12 mouse cellular contexts compared by ENCODE assay signal in the genomic region with DNA sequence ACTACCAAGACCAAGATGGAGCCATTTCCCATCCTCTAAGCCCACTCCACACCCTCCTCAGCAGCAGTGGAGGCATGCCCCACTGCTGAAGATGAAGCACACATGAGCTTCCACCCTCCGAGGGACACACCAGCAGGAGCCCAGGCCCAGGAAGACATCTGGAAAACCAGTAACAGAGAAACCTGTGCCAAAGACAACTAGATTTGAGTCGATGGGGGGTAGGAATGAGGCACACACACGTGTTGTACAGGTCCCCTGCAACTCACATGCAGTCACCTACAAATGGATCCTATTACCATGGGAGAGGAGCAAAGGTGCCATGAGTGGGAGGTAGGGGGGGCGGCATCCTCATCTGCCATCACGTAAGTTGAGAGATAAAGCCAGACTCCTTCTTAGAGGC. TPM values are rescaled to one million over a fixed set of nuclear protein-coding genes. Genes with fewer than 3 reads are reported as not detected.
DNase-seq lines count a peak whose midpoint lies in the region; ATAC-seq and TF ChIP-seq lines count a peak whose summit lies in the region.
"Had no signal": no experiment of that assay in that cellular context is flagged by ENCODE, and none has a peak within 500 bp of the region (broad histone marks: within the 10 kb centered on the region; RNA-seq: fewer than 3 reads in every experiment).

No protein-coding gene starts in this region.

- no peaks in the 10 kb centered on the region for H3K36me3 ChIP-seq in heart, postnatal 0 days (replicated peaks; ENCODE audit: control insufficient read depth, insufficient read depth, low read length)
- H3K36me3 ChIP-seq in heart, embryonic 12.5 days: no peaks in the 10 kb centered on the region
- H3K36me3 ChIP-seq in liver, adult 2 months (ENCODE audit: control insufficient read depth, insufficient read depth, low read length): no peaks in the 10 kb centered on the region
- no peaks in the 10 kb centered on the region for H3K36me3 ChIP-seq in liver, embryonic 11.5 days (ENCODE audit: control insufficient read depth, insufficient read depth, low read length)
- H3K36me3 ChIP-seq in MEL (ENCODE audit: control insufficient read depth in 1 of 2, insufficient read depth in 2 of 2, low read length in 2 of 2): peaks cover 0 to 59% of the 10 kb centered on the region in 2 experiments; a peak in 2 of 4 replicates
- no peaks in the 10 kb centered on the region for H3K36me3 ChIP-seq in macrophage (ENCODE audit: inconsistent target)

- no peak overlapping the region for H3K9ac ChIP-seq in heart, postnatal 0 days (replicated peaks; ENCODE audit: low read depth, low read length)
- H3K9ac ChIP-seq in heart, embryonic 12.5 days: no peak overlapping the region
- H3K9ac ChIP-seq in liver, adult 2 months (ENCODE audit: low read depth, low read length): peak overlapping the region; percentile 29
- no peak overlapping the region for H3K9ac ChIP-seq in liver, embryonic 11.5 days (ENCODE audit: low read depth, low read length)
- H3K9ac ChIP-seq in MEL (ENCODE audit: control insufficient read depth, low read depth, low read length, poor library complexity, severe bottlenecking): peak overlapping the region; percentile 39
- H3K9ac ChIP-seq: liver, embryonic 14.5 days had no signal

- TF ChIP-seq POLR2A in liver, adult 2 months (IDR thresholded peaks at IDR 0.05; ENCODE audit: extremely low read depth, insufficient read depth, low read length): no peak
- no peak for TF ChIP-seq POLR2A in MEL (IDR thresholded peaks at IDR 0.05; ENCODE audit: control insufficient read depth in 1 of 2, insufficient read depth in 1 of 2, low read depth in 1 of 2, low read length in 2 of 2, poor library complexity in 1 of 2)

- H3K79me2 ChIP-seq in liver, adult 2 months (ENCODE audit: control insufficient read depth, insufficient read depth, low read length): peaks cover 64% of the 10 kb centered on the region; the same call in 1 of the 2 replicates
- H3K79me2 ChIP-seq in MEL (ENCODE audit: control insufficient read depth, insufficient read depth, low read length, poor library complexity) (peaks cover 43% of the 10 kb centered on the region), macrophage (ENCODE audit: inconsistent target) (peaks cover 82% of the 10 kb centered on the region)

- H3K4me3 ChIP-seq in heart, postnatal 0 days (ENCODE audit: low read depth, low read length): no peak overlapping the region
- no peak overlapping the region for H3K4me3 ChIP-seq in heart, embryonic 12.5 days
- no peak overlapping the region for H3K4me3 ChIP-seq in liver, adult 2 months (ENCODE audit: insufficient read depth, low read depth, low read length)
- no peak overlapping the region for H3K4me3 ChIP-seq in liver, embryonic 11.5 days (ENCODE audit: low read depth, low read length)
- H3K4me3 ChIP-seq in MEL (ENCODE audit: control insufficient read depth in 1 of 2, insufficient read depth in 1 of 2, low read depth in 2 of 2, low read length in 2 of 2) (peak overlapping the region in 1 of 2 experiments; percentile 23; a peak in 1 of 4 replicates), macrophage (ENCODE audit: inconsistent target) (no peak overlapping the region)

- TF ChIP-seq RAD21 in MEL (IDR thresholded peaks at IDR 0.05; ENCODE audit: low read depth, low read length): no peak

- no peak for ATAC-seq in heart, postnatal 0 days (ENCODE audit: insufficient read depth, low read depth)
- no peak for ATAC-seq in heart, embryonic 12.5 days (ENCODE audit: insufficient number of reproducible peaks, low FRiP score)
- no peak for ATAC-seq in liver, embryonic 11.5 days (replicated peaks; ENCODE audit: low FRiP score)
- no peak for ATAC-seq in megakaryocyte-erythroid progenitor cell, adult 5-6 weeks (replicated peaks; ENCODE audit: low FRiP score, low TSS enrichment, poor library complexity, severe bottlenecking)

- WGBS in heart, postnatal 0 days: 33% methylated on average over 5 of the region's 5 CpGs
- 42% methylated on average over 5 of the region's 5 CpGs for WGBS in heart, embryonic 12.5 days
- 35% methylated on average over 5 of the region's 5 CpGs for WGBS in liver, adult 2 months
- 65% methylated on average over 5 of the region's 5 CpGs for WGBS in liver, embryonic 11.5 days
- WGBS in macrophage (ENCODE audit: missing documents): 53% methylated on average over 5 of the region's 5 CpGs

- no peak for TF ChIP-seq EP300 in heart, postnatal 0 days (IDR thresholded peaks at IDR 0.05; ENCODE audit: low read depth)
- TF ChIP-seq EP300 in MEL (IDR thresholded peaks at IDR 0.05; ENCODE audit: low read depth in 1 of 2, low read length in 2 of 2): no peak

- no peak for TF ChIP-seq CTCF in heart, postnatal 0 days (IDR thresholded peaks at IDR 0.05; ENCODE audit: low read depth)
- TF ChIP-seq CTCF in liver, adult 2 months (IDR thresholded peaks at IDR 0.05; ENCODE audit: low read depth, low read length): no peak
- TF ChIP-seq CTCF in MEL (IDR thresholded peaks at IDR 0.05 in 2 of 3, conservative IDR thresholded peaks at IDR 0.05 in 1 of 3; ENCODE audit: control insufficient read depth in 1 of 3, insufficient read depth in 1 of 3, low read depth in 2 of 3, low read length in 3 of 3, poor library complexity in 1 of 3, severe bottlenecking in 1 of 3): no peak

- H3K4me1 ChIP-seq in heart, postnatal 0 days (ENCODE audit: control insufficient read depth, insufficient read depth): peaks cover 82% of the 10 kb centered on the region
- peaks cover 84% of the 10 kb centered on the region for H3K4me1 ChIP-seq in heart, embryonic 12.5 days (replicated peaks)
- H3K4me1 ChIP-seq in liver, adult 2 months (ENCODE audit: control insufficient read depth, insufficient read depth, low read length): peaks cover 62% of the 10 kb centered on the region
- H3K4me1 ChIP-seq in liver, embryonic 11.5 days (replicated peaks; ENCODE audit: control insufficient read depth, insufficient read depth, low read length): peaks cover 73% of the 10 kb centered on the region
- peaks cover 28 to 69% of the 10 kb centered on the region in 2 experiments for H3K4me1 ChIP-seq in MEL (ENCODE audit: control insufficient read depth in 1 of 2, insufficient read depth in 2 of 2, low read length in 2 of 2)

- no peak for DNase-seq in heart, postnatal 0 days (ENCODE audit: low spot score)
- DNase-seq in liver, adult 2 months (ENCODE audit: extremely low read depth, low read depth, low spot score): no peak
- no peak for DNase-seq in liver, embryonic 11.5 days (ENCODE audit: low spot score)
- peak; percentile 47 for DNase-seq in MEL (ENCODE audit: low read depth, low spot score)
- DNase-seq: adrenal gland, adult 8-10 months had no signal

- peak overlapping the region; percentile 96 for H3K27ac ChIP-seq in heart, postnatal 0 days (ENCODE audit: low read depth)
- no peak overlapping the region for H3K27ac ChIP-seq in heart, embryonic 12.5 days (ENCODE audit: poor library complexity, severe bottlenecking)
- H3K27ac ChIP-seq in liver, adult 2 months (replicated peaks; ENCODE audit: insufficient read depth, low read depth, low read length): peak overlapping the region; percentile 99
- no peak overlapping the region for H3K27ac ChIP-seq in liver, embryonic 11.5 days (ENCODE audit: low read depth, low read length)
- H3K27ac ChIP-seq in MEL (ENCODE audit: control insufficient read depth, low read depth, low read length): peak overlapping the region; percentile 86
- peak overlapping the region; percentile 99 for H3K27ac ChIP-seq in macrophage
- H3K27ac ChIP-seq: liver, embryonic 14.5 days had no signal

- H3K9me3 ChIP-seq in heart, postnatal 0 days (replicated peaks; ENCODE audit: control insufficient read depth, low read length): no peaks in the 10 kb centered on the region
- no peaks in the 10 kb centered on the region for H3K9me3 ChIP-seq in heart, embryonic 12.5 days (replicated peaks)
- no peaks in the 10 kb centered on the region for H3K9me3 ChIP-seq in liver, embryonic 11.5 days (ENCODE audit: control insufficient read depth, low read length)
- no peaks in the 10 kb centered on the region for H3K9me3 ChIP-seq in MEL (replicated peaks; ENCODE audit: insufficient read depth, low read length)

- H3K4me2 ChIP-seq in heart, postnatal 0 days (ENCODE audit: low read depth, low read length): no peak overlapping the region
- no peak overlapping the region for H3K4me2 ChIP-seq in heart, embryonic 12.5 days
- no peak overlapping the region for H3K4me2 ChIP-seq in liver, embryonic 11.5 days

- no peaks in the 10 kb centered on the region for H3K27me3 ChIP-seq in heart, postnatal 0 days (ENCODE audit: control insufficient read depth, insufficient read depth, low read length)
- H3K27me3 ChIP-seq in heart, embryonic 12.5 days (replicated peaks): no peaks in the 10 kb centered on the region
- H3K27me3 ChIP-seq in liver, adult 2 months (ENCODE audit: control insufficient read depth, insufficient read depth, low read length): no peaks in the 10 kb centered on the region
- no peaks in the 10 kb centered on the region for H3K27me3 ChIP-seq in liver, embryonic 11.5 days (replicated peaks; ENCODE audit: control insufficient read depth, insufficient read depth, low read length)
- no peaks in the 10 kb centered on the region for H3K27me3 ChIP-seq in MEL (ENCODE audit: control insufficient read depth in 1 of 2, insufficient read depth in 2 of 2, low read length in 2 of 2)

RNA-seq across cellular contexts. Expression of gene E030018B13Rik, which starts 6.4 kb away (rescaled TPM):
- not detected in 2 replicates for total RNA-seq in heart, postnatal 0 days (2014; rRNA removed; ENCODE audit: low replicate concordance)
- polyA plus RNA-seq in heart, postnatal 0 days (2015; fragmentation: Nextera tagmentation; extraction: Ambion mirVana): 0.11 and 0.15 TPM in 2 replicates
- not detected in 2 replicates for polyA plus RNA-seq in heart, embryonic 12.5 days (2016; fragmentation: Nextera tagmentation; extraction: Ambion mirVana)
- total RNA-seq in liver, adult 2 months (2014; rRNA removed): 0.09 TPM in 1 of 2 replicates, not detected in the other
- polyA plus RNA-seq in liver, adult 2 months (2012; rRNA removed): not detected in 2 replicates
- 0.25 TPM in 1 of 2 replicates, not detected in the other for polyA plus RNA-seq in liver, embryonic 11.5 days (2014; fragmentation: Nextera tagmentation; extraction: Ambion mirVana)
- total RNA-seq in MEL (2012; rRNA removed): not detected in 2 replicates
- polyA plus RNA-seq in MEL (2012; ENCODE audit: insufficient read depth in 1 of 2, insufficient read length in 2 of 2, low read depth in 1 of 2, low replicate concordance in 2 of 2, missing spikeins in 1 of 2): under 1 TPM in 1 of 2 experiments, not detected in 1; 0.07 TPM
- not detected for total RNA-seq in macrophage (2018; cell fraction: chromatin; rRNA removed)
- not detected for total RNA-seq in macrophage (2018; cell fraction: cytosol; rRNA removed)
- under 1 TPM in 1 of 26 experiments, not detected in 25; 0.57 TPM for total RNA-seq in macrophage (2018; cell fraction: nucleus; rRNA removed)
- not detected in 3 replicates for polyA plus RNA-seq in macrophage (2018)
- not detected in 2 replicates for total RNA-seq in megakaryocyte-erythroid progenitor cell, adult 5-6 weeks (2014; fragmentation: Nextera tagmentation)
- total RNA-seq in megakaryocyte-erythroid progenitor cell, adult 5-6 weeks (2017): 0.15 TPM in 1 of 2 replicates, not detected in the other
- total RNA-seq: gastrocnemius, postnatal 4 days; left cerebral cortex, adult 8-10 months had no signal
- polyA plus RNA-seq: large intestine, adult 2 months; liver, embryonic 14.5 days had no signal

RNA-seq across cellular contexts. Expression of gene Klf13, which starts 28.5 kb away (rescaled TPM):
- total RNA-seq in heart, postnatal 0 days (2014; rRNA removed; ENCODE audit: low replicate concordance): 40.7 and 47.4 TPM in 2 replicates
- 26.0 and 26.5 TPM in 2 replicates for polyA plus RNA-seq in heart, postnatal 0 days (2015; fragmentation: Nextera tagmentation; extraction: Ambion mirVana)
- 16.7 and 17.4 TPM in 2 replicates for polyA plus RNA-seq in heart, embryonic 12.5 days (2016; fragmentation: Nextera tagmentation; extraction: Ambion mirVana)
- total RNA-seq in liver, adult 2 months (2014; rRNA removed): 26.2 and 26.4 TPM in 2 replicates
- polyA plus RNA-seq in liver, adult 2 months (2012; rRNA removed): 14.1 and 19.8 TPM in 2 replicates
- polyA plus RNA-seq in liver, embryonic 11.5 days (2014; fragmentation: Nextera tagmentation; extraction: Ambion mirVana): 20.0 and 20.9 TPM in 2 replicates
- 20.5 and 21.6 TPM in 2 replicates for total RNA-seq in MEL (2012; rRNA removed)
- 100 to 1,000 TPM in 1 of 2 experiments, 10 to 100 TPM in 1; 26.9 to 118 TPM for polyA plus RNA-seq in MEL (2012; ENCODE audit: insufficient read depth in 1 of 2, insufficient read length in 2 of 2, low read depth in 1 of 2, low replicate concordance in 2 of 2, missing spikeins in 1 of 2)
- 100 to 1,000 TPM in 19 of 26 experiments, 10 to 100 TPM in 7; 57.4 to 205 (median 131) TPM for total RNA-seq in macrophage (2018; cell fraction: chromatin; rRNA removed)
- 10 to 100 TPM; 37.1 to 73.4 (median 56.6) TPM for total RNA-seq in macrophage (2018; cell fraction: cytosol; rRNA removed)
- total RNA-seq in macrophage (2018; cell fraction: nucleus; rRNA removed): 100 to 1,000 TPM in 12 of 26 experiments, 10 to 100 TPM in 14; 55.9 to 254 (median 96.4) TPM
- polyA plus RNA-seq in macrophage (2018): 20.8 to 38.0 TPM (median 22.5 TPM) in 3 replicates
- total RNA-seq in megakaryocyte-erythroid progenitor cell, adult 5-6 weeks (2014; fragmentation: Nextera tagmentation): 36.6 and 56.3 TPM in 2 replicates
- 14.7 and 17.3 TPM in 2 replicates for total RNA-seq in megakaryocyte-erythroid progenitor cell, adult 5-6 weeks (2017)

Comparison
In these comparisons a context has a peak if more than half of its experiments do, and no peak if none do; other contexts are left out.
1. H3K27ac ChIP-seq: peak in heart, postnatal 0 days (single experiment), liver, adult 2 months (single experiment), MEL (single experiment) and macrophage (single experiment); none in heart, embryonic 12.5 days (single experiment) and liver, embryonic 11.5 days (single experiment).
2. H3K9ac ChIP-seq: peak in liver, adult 2 months (single experiment) and MEL (single experiment); none in heart, postnatal 0 days (single experiment), heart, embryonic 12.5 days (single experiment) and liver, embryonic 11.5 days (single experiment).